Mouse (Mus musculus) cerebellum, adult 9-11 months (tissue): ENCODE measurements around the gene Pon1.

Source experiments
- DNase-seq: peaks from one replicate; pipeline ENCODE4 v3.0.0; 2022

The Pon1 gene

GRCm38 (mm10) chr6:5120229-5120628, 73.5 kb downstream of the Pon1 start:
- DNase-seq: no peak

- DNase-seq: no peak
Observed at GRCm38 (mm10) chr6:5119181-5119910, 74.4 kb downstream of the Pon1 start.
